Mouse (Mus musculus) left cerebral cortex, postnatal 4 days (tissue): Measurements from ENCODE around the gene Efna2. TPM values are rescaled to one million over a fixed set of nuclear protein-coding genes. Genes with fewer than 3 reads are reported as not detected.

Experiments used
- DNase-seq: peaks from one replicate; pipeline ENCODE4 v3.0.0-alpha.2; 2022
- intact Hi-C: fragments of 180-260 bp; cut with DNase I; formaldehyde crosslinking; loops from one replicate; pipeline ENCODE4 v1.15.1; 2025
- total RNA-seq, 2 experiments: library from RNA; stranded (reverse); gene quantifications; 2 replicates each; pipeline ENCODE4 v1.2.3; 2021

Efna2 gene
- total RNA-seq, result 10 to 100 TPM; 25.5 to 28.6 TPM

DNA sequence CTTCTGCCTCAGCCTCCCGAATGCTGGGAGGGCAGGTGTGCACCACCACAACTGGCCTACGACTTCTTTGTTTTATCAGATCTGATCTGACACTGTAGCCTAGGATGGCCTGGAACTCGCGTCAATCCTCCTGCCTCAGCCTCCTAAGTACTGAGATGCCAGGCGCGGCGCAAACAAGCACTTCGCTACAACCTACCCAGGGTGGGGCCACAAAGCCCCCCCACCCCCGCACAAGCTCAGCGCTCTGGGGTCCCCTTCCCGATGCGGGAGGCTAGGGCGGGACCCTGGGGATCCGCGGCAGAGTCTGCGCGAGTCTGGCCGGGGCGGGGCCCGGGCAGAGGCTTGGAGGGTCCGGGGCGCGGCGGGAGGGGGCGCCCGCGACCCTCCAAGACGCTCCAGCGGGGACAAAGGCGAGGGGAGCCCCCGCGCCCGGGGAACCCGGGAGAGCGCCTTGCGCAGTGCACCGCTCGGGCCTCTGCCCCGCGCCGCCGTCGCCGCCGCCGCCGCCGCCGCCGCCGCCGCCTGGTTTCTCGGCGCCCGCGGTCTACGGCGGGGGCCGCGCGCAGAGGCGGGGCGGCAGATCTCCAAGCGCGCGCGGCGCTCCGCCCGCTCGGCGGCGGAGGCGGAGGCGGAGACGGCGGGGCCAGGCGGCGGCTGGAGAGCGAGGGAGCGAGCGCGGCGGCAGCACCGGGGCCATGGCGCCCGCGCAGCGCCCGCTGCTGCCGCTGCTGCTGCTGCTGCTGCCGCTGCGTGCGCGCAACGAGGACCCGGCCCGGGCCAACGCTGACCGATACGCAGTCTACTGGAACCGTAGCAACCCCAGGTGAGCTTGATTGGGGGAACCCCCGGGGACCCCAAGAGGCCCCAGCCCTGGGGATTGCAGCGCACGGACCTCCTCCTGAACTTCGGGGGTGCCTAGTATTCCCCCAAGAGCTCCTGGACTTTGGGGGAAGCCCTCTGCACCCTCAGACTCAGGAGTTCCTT is at the start of gene Efna2:
Efna2 (plus strand) TSS at position 415 of the 984 bp plus-strand sequence.
- DNase-seq, result peak; percentile 63
- intact Hi-C loops, result no loop called here

DNA sequence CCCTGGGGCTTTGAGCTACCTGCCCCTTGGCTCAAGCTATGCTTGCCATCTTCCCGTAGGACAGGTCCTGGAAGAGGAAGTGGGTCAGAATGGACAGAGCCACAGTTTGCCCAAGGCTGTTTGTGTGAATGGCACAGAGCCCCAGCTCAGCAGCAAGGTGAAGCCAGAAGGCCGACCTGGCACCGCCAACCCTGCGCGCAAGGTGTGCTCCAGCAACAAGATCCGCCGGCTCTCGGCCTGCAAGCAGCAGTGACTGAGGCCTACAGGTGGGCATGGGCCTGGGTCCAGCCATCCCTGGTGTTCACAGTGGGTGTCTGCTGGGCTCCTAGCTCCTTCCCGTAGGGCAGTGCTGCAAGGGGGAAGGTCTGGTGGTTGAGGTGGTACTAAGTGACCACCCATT is 49.4 kb upstream of the Efna2 start:
- intact Hi-C loops, result no loop called here
- DNase-seq, result no peak

DNA sequence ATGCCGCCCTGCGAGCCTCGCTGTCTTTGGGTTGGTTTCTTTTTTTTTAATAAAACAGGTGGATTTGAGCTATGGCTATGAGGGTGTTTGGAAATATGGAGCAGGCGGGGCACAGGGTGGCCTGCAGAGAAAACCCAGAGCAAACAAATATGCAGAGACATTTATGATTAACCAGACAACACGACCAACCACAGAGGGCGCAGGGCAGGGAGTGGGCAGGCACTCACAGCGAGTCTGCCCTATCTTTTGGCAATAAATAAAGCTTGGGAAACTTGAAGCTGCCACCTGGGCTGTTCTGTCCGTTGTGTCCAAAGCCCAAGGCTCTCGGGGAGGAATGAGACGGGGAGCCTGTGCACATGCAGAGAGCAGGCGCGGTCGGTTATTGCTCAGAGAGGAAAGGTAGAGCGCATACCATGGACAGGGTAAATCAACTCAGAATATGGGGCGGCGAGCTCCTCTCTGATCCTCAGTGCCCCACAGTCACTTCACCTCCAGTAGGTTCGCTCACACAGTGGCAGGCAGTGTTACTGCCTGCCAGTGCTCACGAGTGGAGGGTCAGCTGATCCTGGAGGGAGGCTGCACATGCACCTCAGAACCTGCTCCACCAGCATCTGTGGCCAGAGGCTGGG is 48.8 kb upstream of the Efna2 start:
- intact Hi-C loops, result no loop called here
- no peak for DNase-seq

DNA sequence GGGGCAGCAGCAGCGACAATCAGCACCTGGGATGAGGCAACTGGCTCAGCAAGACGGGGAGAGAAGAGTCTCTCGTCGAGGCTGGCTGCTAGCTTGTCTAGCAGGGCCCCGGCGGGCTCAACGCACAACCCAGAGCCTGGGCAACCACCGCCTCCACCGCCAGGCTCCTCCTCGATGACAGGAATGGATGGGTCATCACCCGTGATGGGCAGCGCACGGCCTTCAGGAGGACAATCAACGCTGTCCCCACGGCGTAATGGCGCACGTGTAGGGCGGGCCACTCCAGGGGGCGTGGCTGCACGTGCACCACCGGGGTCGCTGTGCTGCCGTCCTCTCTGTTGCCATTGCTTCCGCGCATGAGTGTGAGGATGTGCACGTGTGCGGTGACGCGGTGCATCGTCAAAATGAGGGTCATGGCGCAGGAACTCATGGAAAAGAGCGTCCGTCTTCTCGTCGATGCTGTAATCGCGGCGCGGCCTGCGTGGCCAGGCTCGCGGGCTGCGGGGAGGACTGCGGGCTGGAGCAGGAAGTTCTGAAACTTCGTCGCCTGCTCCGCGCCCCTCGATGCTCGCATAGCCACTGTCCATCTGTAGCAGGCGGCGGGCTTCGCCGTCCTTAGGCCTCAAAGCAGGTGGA is 47.8 kb upstream of the Efna2 start:
- no peak for DNase-seq
- intact Hi-C loops, result no loop called here

DNA sequence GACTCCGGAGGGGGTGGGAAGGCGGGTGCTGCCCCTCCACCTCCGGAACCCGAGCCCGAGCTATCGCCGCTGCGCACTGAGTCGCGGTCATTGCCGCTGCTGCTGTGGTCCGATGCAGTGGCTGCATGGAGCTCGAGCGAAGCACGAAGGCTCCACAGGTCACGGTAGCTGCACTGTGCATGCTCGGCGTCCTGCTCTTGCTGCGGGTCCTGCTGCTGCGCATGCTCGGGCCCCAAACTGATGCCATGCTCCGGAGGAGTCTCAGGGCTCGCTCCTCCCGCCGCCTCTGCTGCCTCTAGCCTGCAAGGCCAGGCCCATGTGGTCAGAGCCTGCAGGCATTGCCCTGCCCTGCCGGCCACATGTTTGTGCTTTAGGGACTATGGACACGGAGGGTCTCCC is 47.3 kb upstream of the Efna2 start:
- no peak for DNase-seq
- intact Hi-C loops, result no loop called here

DNA sequence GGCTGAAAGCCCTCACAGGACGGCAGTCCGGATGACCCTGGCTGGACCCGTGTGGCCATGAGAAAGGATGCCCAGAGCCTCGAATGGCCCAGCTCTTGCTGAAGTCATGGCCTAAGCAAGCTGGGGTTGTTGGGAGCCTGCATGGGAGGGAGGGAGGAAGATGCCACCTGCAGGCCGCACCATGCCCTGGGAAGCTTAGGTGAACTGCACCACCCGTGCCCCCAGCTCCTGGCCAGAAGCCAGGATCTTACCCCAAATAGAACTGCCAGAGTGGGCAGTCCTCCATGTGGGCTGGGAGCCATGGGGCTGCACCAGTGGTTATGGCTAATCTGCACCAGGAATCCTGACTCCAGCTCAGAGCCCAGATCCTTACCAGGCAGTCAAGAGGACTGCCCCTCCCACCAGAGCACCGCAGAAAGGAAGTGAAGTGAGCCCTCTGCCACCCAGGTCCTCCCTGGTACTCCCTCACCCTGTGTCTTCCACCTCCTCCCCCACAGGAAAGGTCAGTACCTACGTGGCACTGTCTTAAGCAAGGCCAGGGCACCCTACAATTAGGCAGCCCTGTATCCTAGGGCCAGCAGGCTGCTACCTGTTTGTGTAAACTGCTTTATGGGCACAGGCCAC is 45.9 kb upstream of the Efna2 start:
- peak; percentile 59 for DNase-seq
- intact Hi-C loops, result no loop called here

DNA sequence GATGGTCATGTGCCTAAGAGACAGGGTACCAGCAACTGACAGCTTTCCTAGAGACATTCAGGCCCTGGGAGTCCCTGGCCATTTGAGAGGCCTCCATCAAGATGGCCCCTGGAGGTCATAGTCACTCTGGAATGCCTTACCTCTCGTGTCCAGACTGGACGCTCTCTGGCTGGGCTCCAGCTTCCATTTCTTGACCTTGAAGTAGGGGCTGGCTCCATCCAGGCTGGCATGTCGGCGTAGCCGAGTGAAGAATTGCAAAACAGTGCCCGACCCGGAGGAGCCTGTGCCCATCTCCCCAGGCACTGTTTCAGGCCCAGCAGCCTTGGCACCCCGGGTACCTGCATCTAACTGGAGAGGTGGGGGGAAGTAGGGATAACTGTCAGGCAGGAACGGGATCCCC is 44.9 kb upstream of the Efna2 start:
- no peak for DNase-seq
- intact Hi-C loops, result no loop called here

DNA sequence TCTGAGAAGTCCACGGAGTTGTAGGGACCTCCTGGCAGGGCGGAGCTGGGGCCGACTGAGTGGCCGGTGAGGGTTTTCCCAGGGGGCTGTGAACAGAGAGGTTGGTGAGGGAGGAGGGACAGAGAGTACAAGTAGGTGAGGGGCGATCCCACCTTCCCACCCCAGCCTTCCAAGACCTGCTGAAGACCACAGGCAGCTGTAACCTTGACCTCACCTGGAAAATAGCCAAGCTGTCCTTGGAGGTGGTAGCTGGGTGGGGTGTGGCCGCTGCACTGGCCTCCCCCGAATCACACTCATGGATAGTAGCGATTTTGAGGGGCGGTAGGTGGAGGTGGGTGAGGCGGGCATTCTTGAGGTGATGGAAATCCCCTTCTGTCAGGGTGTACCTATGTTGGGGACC is 44.1 kb upstream of the Efna2 start:
- intact Hi-C loops, result no loop called here
- no peak for DNase-seq

DNA sequence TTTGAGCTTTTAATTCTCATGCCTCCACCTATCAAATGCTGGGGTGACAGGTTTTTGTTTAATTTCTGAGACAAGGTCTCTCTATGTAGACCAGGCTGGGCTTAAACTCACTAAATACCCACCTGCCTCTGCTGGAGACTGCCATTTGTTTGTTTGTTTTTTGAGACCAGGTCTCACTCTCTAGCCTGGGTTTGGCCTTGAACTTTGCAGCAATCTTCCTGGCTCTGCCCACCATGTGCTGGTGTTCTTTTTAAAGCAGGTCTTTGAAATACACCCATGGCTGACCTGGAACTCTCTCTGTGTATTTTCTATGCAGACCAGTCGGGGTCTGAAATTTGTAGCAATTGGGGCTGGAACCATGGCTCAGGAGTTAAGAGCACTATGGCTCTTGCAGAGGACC is 43.6 kb upstream of the Efna2 start:
- DNase-seq, result no peak
- intact Hi-C loops, result no loop called here

DNA sequence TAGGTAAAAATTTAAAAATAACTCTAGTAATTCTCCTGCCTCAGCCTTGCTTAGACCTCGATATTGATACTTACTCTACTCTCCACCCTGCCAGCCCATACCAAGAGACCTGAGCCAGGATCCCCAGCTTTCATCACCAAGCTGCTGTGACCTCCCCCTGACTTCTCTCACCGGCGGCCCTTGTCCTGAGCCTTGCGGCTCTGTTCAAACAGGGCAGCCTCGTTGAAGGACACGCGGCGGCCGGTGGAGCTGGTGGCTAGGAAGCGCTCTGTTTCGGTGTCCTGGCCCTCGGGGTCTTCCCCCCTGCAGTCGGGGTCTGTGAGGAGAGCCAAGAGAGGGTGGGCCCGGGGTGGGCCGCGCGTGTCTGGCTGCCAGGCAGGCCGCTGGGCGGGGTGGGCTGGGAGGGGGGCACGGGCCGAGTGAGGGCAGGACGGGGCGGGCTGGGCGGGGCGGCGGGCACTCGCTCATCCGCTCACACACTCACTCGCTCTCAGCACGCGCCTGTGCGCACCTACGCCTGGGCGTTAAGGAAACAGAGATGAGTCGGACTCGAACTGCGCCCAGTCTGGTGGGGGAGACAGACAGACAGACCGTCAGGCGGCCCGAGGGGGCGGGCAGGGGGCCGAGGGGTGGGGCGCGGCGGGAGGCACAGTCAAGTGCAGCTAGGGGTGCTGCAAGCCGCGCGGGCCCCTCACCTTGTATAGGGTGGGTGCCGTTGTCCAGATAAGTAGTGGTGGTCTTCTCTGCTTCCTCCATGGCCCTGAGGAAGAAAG is 42.9 kb upstream of the Efna2 start:
- intact Hi-C loops, result no loop called here
- no peak for DNase-seq

DNA sequence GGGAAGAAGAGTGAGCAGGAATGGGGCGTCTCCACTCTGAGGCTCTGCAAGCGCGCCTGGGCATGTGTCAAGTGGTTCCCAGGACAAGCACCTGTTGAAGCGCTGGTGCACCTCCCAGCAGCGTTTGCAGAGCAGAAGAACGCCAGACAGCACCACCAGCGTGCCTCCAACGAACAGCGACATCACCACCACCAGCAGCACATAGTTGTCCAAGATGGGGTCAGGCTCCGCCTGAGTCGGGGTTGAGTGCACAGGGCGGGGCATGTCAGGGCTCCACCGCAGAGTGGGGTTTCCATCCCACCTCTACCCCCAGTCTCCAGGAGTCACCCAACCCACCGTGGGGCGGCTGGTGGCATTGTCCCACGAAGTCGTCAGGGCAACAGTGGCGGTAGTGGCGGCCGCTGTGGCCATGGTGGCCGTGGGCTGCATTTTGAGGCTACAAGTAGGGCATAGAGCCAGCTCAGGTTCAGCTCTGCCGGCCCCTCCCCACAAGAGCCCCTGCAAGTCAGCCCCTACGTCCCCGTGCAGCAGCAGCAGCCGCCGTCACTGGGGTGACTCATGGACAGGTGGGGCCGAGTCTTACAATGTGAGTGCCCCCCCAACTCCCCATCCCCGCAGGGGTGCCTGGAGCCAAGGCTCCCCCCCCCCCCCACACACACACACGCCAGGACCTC is 42.2 kb upstream of the Efna2 start:
- DNase-seq, result no peak
- intact Hi-C loops, result no loop called here

DNA sequence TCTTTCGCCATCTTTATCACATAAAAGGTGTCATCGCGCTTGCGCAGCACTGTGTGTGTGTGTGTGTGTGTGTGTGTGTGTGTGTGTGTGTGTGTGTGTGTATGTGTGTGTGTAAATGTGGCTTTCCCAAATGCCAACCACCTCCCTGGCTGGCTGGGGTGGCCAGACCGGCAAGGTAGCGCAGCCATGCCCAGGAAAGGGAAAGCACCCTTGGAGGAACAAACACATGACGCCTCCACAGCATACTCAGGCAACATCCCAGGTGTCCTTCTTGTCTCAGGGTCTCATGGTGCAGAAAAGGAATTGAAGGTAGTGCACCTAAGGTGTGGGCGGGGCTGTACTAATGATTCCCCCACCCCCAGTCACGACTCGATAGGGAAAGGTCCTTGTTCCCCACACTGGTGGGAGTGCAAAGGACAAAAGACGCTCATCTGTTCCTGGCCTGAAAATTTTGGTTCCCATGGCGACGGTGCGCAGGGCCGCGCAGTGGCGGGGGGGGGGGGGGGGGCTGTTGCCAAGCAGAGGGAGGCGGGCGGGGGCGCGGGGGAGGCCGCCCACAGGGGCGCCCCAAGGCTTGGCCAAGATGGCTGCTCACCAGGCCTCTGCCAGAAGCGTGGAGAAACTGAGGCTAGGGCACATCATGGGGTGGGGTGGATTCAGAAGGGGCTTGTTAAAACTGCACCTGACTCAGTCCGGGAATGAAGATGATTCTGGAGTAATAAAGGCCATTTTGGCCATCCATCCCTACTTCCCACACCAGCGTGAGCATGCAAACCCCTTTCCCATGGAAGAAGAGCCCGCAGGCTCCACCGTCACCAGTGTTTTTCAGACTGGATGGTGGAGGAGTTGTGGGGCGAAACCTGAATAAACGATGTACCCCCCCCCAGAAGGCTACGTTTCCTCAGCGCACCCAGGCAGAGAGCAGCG is 41.4 kb upstream of the Efna2 start:
- no peak for DNase-seq
- intact Hi-C loops, result no loop called here

DNA sequence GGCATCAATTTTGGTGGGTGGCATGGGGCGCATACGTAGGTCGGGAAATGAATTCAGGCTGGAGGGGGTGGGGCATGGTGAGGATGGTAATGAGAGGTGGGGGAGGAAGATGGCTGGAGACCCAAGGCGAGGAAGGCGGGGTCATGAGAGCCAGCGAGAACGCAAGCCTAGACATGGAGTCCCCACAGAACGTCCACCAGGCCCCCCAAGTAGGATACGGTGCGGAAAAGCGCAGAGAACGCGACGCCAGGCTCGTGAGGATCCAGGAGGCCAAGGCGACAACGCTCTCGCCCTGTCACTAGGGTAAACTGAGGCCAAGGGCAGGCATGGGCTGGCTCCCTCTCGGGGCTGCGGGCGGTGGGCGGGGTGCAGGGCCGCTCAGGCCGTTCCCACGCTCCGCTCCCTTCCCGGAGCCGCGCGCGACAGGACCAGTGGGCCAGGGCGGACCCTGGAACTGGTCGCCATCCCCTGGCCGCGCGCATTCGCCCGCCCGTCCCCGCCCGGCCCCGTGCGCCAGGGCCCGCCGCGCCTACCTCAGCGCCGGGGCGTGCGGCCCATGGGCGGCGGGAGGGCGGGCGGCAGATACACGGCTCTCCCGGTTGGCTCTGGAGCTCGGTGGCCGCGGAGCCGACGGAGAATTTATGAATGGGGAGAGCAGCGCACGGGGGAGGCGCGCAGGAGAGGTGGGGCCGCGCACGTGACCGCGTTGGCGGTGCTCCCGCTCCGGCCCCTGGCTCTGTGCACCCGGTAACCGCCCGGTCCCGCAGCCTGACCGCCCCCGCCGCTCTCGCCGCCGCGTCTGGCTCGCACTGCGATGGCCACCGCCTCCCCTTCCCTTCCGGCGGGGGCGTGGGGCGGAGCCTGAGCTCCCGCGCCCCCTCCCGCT is 40.5 kb upstream of the Efna2 start, which contains the start of gene Atp5d:
Atp5d (plus strand) TSS at position 80 of the 886 bp plus-strand sequence.
- peak; percentile 66 for DNase-seq
- intact Hi-C loops, result no loop called here

DNA sequence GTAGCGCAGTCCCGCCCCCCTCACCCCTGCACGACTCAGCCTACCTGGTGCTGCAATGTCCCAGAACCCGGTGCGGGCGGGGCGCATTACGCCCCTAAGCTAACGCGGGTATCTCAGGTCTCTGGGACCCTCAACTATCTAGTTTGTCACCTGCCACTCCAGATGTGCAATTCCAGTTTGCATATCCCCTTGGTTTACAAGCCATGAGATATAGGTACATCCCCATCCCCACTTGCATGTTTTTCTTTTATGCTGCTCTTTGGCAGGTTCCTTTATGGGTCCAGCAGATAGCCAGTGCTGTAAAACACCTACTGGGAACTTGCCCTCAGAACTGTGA is 39.9 kb upstream of the Efna2 start:
- intact Hi-C loops, result no loop called here

DNA sequence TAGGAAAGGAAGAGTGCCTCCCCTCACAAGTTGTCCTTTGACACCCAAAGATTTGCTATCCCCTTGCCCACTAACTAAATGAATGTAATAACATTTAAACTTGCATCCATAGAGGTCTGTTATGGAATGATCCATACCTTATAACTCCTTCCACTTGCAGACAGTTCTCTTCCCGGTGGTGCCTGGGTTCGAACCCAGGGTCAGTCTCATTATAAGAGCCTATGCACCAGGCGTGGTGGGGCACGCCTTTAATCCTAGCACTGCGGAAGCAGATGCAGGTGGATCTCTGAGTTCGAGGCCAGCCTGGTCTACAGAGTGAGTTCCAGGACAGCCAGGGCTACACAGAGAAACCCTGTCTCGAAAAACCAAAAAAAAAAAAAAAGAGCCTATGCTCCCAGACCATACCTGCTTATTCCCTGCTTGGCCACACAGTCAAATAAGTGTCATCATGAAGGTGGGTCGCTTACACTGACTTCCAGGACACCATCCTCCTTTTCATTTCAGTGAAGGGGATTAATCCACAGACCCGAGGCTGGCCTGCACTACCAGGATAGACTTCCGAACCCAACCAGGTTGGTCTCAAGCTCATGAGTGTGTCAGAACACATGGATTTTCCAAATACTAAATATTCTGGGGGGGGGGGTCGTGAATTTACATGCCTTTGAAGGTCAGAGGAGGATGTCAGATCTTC is 39.2 kb upstream of the Efna2 start:
- intact Hi-C loops, result no loop called here
- DNase-seq, result no peak

More for the DNA sequence above, 39.9 kb upstream of the Efna2 start:
- DNase-seq, result no peak

DNA sequence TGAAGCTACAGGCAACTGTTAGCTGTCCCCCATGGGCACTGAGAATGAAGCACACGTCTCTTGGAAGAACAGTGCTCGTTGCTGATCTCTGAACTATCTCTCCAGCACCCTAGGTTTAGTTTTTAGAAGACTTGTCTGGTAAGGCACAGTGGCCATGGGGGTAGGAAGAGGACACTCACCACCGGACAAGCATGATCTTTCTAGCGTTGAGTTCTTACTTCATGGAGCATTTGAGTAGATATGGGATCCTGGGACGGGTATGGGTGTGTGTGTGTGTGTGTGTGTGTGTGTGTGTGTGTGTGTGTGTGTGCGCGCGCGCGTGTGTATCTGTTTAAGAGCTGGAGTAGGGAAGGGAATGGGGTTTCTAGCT is 38.6 kb upstream of the Efna2 start, which contains the start of gene Cbarp:
Cbarp (minus strand) TSS at position 170 of the 370 bp plus-strand sequence.
- intact Hi-C loops, result no loop called here
- no peak for DNase-seq

DNA sequence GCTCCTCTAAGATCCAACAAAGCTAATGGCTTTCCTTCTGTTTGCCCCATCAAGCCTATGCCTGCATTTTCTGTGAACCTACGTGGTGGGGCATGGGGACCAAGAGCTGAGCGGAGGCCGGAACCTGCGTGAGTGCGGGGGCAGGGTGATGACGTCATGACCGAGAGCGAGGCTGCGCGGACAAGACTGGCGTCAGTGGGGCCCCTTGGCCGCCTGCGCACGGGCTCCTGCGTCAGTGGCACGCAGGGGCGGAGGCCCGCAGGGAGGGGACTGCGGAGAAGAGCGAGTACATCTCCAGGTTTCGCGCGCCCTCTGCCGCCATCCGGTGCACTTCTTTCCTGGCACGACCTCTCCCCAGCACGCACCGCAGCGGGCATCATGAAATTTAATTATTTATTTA is 38.0 kb upstream of the Efna2 start:
- DNase-seq, result peak; percentile 95
- intact Hi-C loops, result no loop called here
